Mouse (Mus musculus): ENCODE measurements around the gene Spdef.

DNA sequence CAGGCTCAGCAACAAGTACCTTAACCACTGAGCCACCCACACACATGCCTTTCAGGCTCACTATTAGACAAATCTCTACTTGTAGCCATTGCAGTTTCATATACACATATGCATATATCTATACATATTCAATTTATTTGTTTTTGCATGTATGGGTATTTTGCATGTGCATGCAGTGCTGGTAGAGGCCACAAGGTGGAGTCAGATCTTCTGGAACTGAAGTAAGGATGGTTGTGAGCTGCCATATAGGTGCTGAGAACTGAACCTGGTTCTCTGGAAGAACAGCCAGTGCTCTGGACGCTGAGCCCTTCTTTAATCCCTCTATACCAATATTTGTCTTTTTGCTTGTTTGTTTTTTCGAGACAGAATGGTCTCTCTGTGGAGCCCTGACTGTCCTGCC, 35.7 kb upstream of the Spdef start:
- TF ChIP-seq ZNF384 (IDR thresholded peaks at IDR 0.05; ENCODE audit: low read depth, low read length) (no peak), ZC3H11A (IDR thresholded peaks at IDR 0.05; ENCODE audit: borderline replicate concordance, low read depth, low read length) (no peak), CHD2 (IDR thresholded peaks at IDR 0.05; ENCODE audit: low read depth, low read length) (no peak), HCFC1 (IDR thresholded peaks at IDR 0.05; ENCODE audit: borderline replicate concordance, insufficient read depth, low read length) (no peak), MAFK (IDR thresholded peaks at IDR 0.05; ENCODE audit: insufficient read depth, low read depth, low read length) (no peak)

Measured in ES-E14 (cell line).